Mouse (Mus musculus) pancreas, adult 10 weeks (tissue): ENCODE data around the gene Olfr364-ps1. TPM values are rescaled to one million over a fixed set of nuclear protein-coding genes. Genes with fewer than 3 reads are reported as not detected.

Experiments used
- polyA plus RNA-seq: library from polyadenylated mRNA; stranded (reverse); fragments of 350-450 nt; fragmentation: Illumina TruSeq; extraction: RNeasy Lipid Tissue Mini Kit (QIAGEN cat#74804); gene quantifications from one replicate; pipeline ENCODE4 v1.2.3, GENCODE M21; 2015; ENCODE audit warnings: low read depth, low replicate concordance; ENCODE audit not compliant: insufficient read depth

Olfr364-ps1 gene
- polyA plus RNA-seq: not detected

DNA sequence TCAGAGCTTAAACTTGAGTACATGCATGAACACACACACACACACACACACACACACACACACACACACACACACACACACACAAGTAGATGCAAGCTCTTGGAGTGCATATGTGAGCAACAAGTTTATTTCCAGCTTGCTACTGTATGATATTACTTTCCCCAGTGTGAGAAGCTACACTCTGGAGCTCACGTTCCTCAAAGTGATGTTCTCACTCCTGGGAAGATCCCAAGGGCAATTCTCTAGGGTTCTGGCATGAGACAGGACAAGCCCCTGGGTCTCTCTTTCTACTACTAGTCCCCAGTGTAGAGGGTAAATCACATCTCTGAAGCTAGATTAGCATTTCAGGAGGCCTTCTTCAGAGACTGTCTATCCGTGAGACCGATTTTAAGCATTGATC, at the start of gene Olfr364-ps1:
Gene Olfr364-ps1, plus strand, starts transcription at position 301 of the 400 bp plus-strand sequence.

DNA sequence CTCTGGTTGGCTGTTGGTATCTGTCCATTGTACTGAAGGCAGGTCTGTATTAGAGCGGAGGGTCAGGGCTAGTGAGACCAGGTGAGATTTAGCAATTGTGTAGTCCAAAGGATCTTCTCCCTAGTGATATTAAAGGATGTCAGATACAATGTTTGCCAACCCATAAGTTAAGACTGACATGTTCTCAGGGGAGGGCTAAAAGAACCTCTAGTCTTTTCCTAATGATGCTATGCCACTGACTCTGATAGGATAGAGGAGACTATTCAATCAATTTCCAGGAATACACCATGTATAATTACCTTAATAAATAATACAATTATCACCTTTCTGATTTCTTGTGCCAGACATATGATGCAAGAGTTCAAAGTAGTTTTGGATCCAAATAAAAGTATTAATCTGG, 21.3 kb upstream of the Olfr364-ps1 start, which contains the start of gene Olfr362:
Gene Olfr362, minus strand, starts transcription at position 101 of the 400 bp plus-strand sequence.

DNA sequence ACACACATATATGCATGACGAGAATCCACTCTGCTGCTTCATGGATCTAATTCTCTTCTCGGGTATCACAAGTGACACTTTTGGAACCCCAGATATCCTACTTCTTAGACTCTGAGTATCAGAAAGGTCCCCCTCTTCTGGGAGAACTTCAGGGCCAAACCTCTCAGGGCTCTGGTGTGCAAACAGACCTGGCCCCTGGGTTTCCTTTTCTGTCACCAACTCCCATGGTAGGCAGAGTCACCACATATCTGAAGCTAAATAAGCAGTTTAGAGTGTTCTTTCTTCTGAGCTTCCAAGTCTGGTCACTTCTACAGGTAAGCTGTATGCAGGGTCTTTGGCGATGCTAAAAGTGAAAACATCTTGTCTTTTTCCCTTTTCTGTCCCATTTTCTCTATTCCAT, 48.8 kb downstream of the Olfr364-ps1 start, which contains the start of gene Olfr365:
Gene Olfr365, plus strand, starts transcription at position 301 of the 400 bp plus-strand sequence.

Other genes starting within 250 kb of the Olfr364-ps1 start
- gene Olfr353, start 246.4 kb upstream of the Olfr364-ps1 start, polyA plus RNA-seq: not detected
- gene Olfr354, start 233.6 kb upstream of the Olfr364-ps1 start, polyA plus RNA-seq: not detected
- not detected for gene Olfr355, start 210.4 kb upstream of the Olfr364-ps1 start, polyA plus RNA-seq
- not detected for gene Olfr356, start 202.2 kb upstream of the Olfr364-ps1 start, polyA plus RNA-seq
- not detected for gene Olfr357, start 145.5 kb upstream of the Olfr364-ps1 start, polyA plus RNA-seq
- not detected for gene Olfr358, start 130.0 kb upstream of the Olfr364-ps1 start, polyA plus RNA-seq
- not detected for gene Olfr360, start 73.6 kb upstream of the Olfr364-ps1 start, polyA plus RNA-seq
- gene Olfr361, start 50.0 kb upstream of the Olfr364-ps1 start, polyA plus RNA-seq: not detected
- not detected for gene Olfr362, start 21.4 kb upstream of the Olfr364-ps1 start, polyA plus RNA-seq
- not detected for gene Olfr365, start 48.9 kb downstream of the Olfr364-ps1 start, polyA plus RNA-seq
- gene Olfr366, start 72.3 kb downstream of the Olfr364-ps1 start, polyA plus RNA-seq: not detected
- gene Olfr368, start 187.2 kb downstream of the Olfr364-ps1 start, polyA plus RNA-seq: not detected
- 4.9 TPM for gene Pdcl, start 220.0 kb downstream of the Olfr364-ps1 start, polyA plus RNA-seq